Mouse (Mus musculus) adrenal gland (tissue): ENCODE measurements around the gene Kidins220.

Experiments
- intact Hi-C: fragments of 180-260 bp; cut with DNase I; formaldehyde crosslinking; loops from one replicate; pipeline ENCODE4 v1.15.1; 2025

Kidins220 gene

DNA sequence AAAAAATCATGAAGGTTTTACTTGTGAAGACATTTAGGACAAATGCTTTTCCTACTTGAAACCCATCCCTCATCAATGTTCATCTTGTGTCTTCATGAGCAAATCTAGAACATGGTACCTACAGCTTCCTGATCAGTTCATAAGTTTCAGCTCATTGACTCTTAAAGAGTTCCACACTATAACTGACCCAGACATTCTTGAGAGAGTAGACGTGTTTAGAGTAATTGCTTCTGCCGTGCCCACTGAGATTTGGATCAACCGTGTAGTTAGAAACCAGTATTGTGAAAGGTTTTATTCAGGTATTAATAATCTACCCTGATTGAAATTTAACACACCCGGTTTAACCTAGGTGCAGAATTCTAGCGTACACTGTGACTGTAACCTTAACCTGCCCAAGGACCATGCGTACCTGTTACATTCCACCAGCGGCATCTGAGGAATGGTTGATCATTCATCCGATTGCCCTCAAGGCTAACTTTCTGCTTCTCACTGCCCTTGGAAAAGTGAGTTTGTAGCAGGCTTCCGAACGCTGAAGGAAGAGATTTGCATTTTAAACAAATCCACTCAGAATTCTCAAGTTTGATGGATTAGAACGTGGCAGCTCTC, 12.3 kb upstream of the Kidins220 start:
- intact Hi-C loops, result no loop called here

DNA sequence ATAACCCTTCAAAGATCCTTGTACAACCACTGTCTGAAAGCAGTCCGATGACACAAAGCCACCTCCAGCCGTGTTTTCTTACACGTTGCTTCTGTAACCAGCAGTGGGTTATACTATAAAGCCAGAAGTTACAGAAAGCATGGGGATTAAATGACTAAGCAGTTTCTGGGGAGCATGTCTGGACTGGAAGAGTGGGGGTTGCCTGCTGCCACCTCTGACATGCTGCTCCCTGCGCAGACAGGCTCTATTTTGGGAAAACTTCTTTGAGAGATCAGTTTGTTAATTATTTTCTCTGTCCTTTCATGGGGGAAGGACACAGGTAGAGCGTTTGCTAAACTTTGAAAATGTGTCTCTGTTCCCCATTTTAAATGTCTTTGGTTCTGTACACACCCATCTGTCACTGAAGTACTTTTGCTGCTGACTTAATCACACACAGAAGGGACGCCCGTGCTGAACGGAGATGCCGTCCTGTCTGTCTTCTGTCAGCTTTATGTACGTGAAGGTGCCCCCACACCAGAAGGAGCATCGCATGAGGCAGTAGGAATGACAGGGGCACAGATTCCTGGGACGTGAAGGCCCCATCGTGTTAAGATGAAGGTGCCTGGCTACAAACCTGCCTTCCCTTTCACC, 11.2 kb upstream of the Kidins220 start:
- intact Hi-C loops, result no loop called here

DNA sequence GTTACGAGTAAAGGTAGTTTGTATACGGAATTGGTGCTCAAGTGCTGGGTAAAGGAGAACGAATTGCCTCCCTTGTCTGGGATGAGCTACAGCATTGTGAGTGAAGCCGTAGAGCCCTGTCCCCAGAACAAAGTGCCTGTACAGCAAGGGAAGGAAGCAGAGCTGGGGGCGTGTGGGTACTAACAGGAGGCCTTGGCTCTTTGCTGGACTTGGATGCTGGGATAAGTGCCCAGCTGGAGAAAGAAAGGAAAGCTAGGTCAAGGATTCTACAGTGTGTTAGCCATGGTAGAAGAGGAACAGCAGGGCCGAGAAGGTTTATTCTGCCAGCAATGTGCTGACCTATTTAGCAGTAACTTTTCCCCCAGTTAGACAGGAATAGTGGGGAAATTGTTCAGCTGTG, 9.3 kb upstream of the Kidins220 start:
- intact Hi-C loops, result no loop called here

- intact Hi-C loops, result no loop called here
These were observed 8.7 kb upstream of the Kidins220 start for GRCm38 (mm10) chr12:24966046-24966445.

DNA sequence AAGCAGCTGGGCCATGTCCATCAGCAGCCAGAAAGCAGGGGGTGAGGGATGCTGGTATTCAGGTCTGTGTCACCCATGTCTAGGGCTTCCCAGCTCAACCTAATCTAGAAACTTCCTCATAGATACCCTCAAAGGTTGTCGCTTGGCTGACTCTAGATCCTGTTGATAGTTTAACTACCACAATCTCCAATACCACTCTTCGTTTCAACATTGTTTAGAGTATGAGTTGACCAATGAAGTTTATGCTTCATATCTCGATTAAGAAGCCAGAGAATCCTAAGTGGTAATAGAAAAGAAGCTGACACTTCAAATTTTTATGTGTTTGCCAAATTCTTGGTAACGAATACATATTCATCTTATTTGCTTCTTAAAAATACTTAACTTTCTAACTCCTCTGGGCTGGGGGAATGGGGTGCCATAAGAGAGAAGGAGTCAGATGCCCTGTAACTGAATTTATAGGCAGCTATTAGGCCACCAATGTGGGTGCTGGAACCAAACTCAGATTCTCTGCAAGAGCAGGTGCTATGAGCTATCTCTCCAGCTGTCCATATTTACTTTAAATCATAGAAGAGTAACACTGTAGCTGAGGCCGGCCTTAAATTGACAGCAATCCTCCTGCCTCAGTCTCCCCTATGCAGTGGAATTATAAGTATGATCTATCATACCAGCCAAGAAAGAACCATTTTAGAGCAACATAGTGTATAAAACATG, 3.1 kb upstream of the Kidins220 start:
- intact Hi-C loops, result no loop called here

DNA sequence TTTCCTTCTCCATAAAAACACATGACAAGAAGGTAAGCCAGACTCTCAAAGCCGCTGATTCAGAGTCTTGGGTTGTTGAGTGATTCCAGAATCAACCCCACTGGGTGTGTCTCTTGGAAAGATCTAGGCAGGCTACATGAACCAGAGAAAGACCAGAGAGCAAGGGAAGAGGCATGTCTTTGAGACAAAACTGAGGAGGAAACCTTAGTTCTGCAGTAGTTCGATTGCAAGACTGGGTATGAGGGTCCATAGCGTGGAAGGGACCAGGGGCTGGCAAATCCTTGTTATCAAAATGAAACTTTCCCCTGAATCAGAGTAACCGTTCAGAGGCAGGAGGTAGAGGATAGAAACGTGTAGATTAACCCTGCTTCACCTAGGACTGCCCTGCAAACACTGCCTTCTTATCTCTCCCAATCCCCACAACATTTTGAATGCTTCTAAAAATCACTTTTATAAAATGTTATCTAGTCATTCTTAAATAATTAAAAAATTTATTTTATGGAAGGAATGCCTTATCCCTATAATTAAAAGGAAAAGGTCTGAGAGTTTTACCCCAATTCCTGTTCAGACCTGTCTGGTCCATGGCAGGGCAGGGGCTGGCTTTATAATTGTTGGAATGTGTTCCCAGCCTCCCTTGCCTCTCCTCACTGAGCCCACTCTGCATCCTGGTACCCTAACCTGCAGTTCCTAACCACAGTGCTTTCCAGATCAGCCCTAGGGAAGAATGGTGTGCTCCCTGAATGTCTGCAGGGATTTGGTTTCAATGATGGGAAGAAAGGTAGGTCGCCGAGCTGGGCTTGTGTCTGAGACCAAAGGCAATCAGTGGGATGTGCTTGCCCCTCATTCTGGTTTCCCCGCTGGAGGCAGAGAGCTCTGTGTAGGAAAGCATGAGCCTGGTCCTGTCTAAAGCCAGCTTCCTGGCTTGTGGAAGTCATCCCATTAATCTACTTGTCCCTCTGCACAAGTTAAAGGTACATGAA, 2.1 kb upstream of the Kidins220 start:
- intact Hi-C loops, result no loop called here

DNA sequence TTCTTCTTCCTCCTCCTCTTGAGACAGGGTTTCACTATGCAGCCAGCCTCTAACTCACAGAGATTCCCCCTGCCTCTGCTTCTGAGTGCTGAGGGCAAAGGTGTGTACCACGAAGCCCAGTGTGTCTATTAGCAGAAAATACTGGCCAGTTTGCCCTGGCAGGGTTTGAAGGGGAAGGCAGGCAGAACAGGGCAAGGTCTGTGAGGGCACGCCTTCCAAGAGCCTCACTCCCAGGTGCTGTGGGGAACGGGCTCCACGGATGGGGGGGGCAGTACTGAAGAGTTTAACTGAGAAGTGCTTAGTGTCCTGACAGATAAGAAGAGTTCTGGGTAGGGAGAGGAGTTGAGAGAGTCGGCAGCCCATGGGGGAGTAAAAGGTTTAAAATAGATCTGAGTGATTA, 1.1 kb upstream of the Kidins220 start:
- intact Hi-C loops, result no loop called here

DNA sequence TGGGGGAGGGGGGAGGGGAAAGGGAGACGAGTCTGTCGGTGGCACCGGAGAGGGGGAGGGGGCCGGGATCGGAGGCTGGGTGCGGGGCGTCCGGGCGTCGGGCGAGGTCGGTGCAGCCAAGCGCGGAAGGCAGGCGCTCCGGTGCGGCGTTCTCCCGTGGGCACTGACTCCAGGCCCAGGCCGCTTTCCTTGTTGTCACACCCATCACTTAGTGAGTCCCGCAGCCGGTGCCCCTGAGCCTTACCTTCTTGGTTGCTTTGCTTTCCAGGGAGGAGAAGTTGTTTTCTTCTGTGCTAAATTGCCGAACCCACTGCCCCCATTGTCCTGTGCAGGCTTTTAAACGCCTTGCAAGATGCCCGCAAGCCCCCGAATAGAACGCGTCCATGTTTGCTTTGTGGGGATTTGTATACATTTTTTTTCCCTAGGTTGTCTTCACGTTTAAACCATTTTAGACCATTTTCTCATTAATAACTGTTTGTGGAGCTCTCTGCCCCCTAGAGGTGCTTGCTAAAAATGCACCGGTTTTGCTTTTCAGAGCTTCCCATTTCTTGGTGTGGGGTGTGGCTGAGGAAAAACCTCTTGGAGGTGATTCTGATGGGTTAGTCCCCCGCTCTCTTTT, 499 bp downstream of the Kidins220 start:
- intact Hi-C loops, result no loop called here

- intact Hi-C loops, result no loop called here
These were observed 10.5 kb downstream of the Kidins220 start for GRCm38 (mm10) chr12:24985226-24985625.

DNA sequence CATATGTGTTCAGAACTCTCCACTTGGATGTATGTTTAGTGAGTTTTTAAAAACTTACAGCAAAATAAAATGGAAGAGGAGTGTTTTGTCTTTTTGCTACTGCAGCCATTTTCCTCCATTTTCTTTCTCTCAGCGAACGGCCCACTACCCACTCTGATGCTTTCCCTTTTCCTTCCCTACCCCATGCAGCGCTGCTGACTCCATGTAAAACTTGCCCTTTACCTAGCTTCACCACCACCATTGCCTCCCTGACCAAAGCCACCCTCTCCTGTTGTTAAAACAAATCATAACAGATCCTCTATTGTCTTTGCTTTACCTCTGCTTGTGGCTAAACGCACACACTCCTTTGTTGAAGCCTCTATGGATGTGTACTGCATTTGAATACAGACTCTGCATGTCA, 20.6 kb downstream of the Kidins220 start:
- intact Hi-C loops, result no loop called here

DNA sequence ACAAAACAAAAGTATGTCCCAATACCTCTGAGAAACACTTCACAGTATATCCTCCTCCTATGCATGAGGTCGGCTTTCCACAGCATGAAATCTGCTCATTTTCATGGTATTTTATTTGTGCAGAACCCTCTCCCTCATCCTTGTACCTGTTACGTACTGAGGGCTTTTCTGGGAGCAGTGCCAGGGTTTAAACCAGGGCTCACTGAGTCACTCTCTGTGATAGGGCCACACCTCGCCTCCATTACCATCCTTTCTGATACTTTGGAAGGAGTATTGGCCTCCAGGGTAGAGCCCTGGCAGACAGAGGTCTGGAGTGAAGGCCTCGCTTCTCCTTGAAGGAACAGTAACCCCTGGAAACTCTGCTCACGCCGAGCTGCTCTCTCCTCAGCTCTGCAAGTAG, 30.6 kb downstream of the Kidins220 start:
- intact Hi-C loops, result no loop called here

DNA sequence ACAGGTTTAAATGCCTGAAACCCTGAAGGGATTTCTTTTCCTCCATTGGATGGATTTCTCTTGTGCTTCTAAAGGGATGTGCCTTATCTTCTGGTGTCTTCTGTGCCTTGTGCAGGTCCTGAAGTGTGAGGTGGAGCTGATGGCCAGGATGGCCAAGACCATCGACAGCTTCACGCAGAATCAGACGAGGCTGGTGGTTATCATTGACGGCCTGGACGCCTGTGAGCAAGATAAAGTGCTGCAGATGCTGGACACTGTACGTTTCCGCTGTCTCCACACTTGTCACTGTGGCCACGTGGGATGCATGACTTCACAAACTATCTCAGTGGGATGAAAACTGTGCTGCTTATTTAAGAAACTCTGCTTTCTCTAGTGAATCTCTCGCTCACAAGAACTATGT, 35.2 kb downstream of the Kidins220 start:
- intact Hi-C loops, result no loop called here

DNA sequence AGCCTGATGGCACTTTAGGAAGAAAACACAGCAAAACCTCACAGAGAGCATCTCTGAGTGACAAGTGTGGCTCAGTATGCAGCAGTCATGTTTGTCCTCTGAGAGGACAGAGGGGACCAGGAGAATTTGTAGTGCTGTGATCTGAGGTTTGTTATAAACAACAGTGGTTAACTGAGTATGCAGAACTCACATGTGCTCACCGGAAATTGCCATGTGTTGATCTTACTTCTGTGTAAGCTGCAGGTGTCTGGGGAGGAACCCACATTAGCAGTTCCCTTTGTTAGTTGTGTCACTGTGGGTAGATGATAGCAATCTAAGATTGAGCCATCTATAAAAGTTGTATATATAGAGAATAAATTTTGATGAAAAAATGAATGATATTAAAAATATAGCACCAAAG, 35.7 kb downstream of the Kidins220 start:
- intact Hi-C loops, result no loop called here

DNA sequence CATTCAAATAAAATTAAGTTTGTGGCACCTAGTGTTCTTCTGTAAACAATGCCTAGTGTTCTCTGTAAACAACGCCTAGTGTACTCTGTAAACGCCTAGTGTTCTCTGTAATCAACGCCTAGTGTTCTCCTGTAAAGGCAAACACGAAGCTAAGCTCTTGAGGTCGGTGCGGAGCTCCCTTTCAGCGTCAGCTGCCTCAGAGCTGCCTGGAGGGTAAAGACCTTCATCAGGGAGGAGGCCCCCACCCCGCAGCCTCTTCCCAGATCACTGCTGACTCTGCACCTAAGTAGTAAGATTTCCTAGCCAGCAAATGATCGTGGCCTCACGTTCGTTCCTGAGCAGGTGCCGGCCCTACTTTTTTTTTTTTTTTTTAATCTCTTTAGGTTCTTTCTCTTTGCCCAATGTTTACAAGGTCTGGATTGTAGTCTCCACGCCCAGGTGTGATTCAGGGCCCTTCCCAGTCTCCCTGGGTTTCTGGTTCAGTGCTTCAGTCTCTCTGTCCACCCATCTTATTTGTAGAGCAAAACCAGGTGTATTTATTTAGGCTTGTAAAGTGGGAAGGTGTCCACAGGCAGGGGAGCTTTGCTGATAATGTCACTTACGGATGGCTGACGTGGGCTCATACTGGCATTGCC, 37.1 kb downstream of the Kidins220 start:
- intact Hi-C loops, result no loop called here

DNA sequence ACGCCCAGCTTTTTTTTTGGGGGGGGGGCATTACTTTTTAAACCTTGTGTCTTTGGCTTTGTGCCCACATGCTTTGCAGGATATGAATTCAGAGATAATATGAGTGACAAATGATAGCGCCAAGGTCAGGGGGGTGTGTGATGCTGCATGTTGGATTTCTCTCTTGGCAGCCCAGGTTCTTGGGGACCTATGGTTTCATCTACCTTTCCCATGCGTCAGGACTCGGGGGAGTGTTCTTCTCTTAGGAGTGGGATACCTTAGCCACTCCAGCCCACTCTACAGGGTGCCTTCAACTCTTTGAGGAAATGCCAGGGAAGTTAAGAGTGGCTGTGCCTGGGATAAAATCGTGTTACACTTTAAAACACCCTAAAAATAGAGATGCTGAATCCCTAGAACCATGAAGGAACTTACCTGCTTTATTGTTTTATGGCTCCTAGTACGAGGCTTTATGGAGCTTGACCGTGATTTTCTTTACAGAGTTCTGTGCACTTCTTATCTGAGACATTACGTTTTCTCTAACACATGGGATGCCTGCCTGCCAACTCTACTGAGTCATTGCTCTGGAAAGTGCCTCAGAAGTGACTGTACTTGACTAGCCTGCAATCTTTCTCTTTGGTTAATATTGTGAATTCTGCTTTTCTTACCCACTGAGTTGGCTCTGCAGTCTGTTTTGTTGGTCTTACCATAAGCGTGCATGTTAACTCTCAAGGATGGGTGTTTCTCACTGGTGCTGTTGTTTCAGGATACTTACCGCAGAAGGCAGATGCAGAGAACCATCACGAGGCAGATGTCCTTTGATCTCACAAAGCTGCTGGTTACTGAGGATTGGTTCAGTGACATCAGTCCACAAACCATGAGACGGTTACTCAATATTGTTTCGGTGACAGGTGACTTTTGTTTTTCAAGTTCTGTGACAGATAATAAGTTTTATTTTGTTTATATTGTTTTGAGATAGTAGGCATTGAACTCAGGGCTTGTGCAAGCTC, 38.1 kb downstream of the Kidins220 start:
- intact Hi-C loops, result no loop called here

DNA sequence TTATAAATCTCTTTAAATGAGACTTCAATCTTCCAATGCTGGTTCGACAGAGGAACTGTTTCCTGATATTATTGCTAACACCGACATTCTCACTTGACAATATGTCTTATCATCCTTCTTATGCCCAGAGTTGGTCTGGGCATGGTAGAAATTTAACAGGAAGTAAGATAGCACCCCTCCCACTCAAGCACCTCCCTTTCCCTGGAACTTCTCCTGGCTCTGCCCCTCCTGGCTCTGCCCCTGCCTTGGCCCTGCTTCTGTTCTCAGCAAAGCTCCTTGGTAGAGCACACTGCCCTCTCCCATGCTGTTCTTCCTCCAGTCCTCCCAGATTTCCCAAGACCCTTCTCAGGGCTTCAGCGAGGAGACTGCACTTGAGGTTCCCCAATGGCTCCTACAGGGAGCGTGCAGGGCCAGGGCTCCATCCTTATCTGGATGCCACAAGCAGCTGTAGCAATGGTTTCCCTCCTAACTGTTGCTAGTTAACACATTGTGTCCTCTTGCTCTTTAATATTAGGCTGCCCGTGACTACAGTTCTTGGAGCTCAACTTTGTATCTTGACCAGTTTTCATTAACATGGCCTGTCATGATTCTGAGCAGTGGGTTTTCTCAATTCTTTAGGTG, 39.7 kb downstream of the Kidins220 start:
- intact Hi-C loops, result no loop called here

DNA sequence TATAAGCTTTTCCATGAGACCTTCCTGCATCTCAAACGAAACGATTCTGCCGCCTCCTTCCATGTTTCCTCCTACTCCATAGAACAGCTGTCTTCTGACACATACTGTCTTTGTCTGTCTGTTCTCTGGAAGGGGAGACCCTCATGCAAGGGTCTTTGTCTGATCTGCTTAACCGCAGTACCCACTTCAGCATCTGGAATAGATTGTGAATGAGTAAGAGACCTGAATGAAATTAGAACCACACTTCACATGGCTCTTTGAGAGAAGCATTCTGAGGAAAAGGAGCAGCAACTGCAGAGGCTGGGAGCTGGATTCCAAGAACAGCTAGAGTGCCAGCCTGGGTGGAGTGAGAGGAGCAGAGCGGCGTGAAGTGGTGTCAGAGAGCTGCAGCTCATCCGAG, 40.2 kb downstream of the Kidins220 start:
- intact Hi-C loops, result no loop called here

GRCm38 (mm10) chr12:25016995-25017394, 42.3 kb downstream of the Kidins220 start:
- intact Hi-C loops, result no loop called here

- intact Hi-C loops, result loop anchor here (10.0 kb wide), 2 partner anchors 1054 to 1254 kb away; no protein-coding TSS in a partner anchor
These were observed 46.3 kb downstream of the Kidins220 start for GRCm38 (mm10) chr12:25021057-25021456.
